Mouse (Mus musculus) heart, postnatal 0 days (tissue): Measurements from ENCODE around the gene Itpa.

Source experiments
- CTCF ChIP-seq: IDR thresholded peaks from 2 replicates; pipeline ENCODE4 v1.5.1; 2016; ENCODE audit warnings: antibody characterized with exemption, control low read depth, low read depth
- EP300 ChIP-seq: IDR thresholded peaks from 2 replicates; pipeline ENCODE4 v1.6.1; 2016; ENCODE audit warnings: antibody characterized with exemption, low read depth

DNA sequence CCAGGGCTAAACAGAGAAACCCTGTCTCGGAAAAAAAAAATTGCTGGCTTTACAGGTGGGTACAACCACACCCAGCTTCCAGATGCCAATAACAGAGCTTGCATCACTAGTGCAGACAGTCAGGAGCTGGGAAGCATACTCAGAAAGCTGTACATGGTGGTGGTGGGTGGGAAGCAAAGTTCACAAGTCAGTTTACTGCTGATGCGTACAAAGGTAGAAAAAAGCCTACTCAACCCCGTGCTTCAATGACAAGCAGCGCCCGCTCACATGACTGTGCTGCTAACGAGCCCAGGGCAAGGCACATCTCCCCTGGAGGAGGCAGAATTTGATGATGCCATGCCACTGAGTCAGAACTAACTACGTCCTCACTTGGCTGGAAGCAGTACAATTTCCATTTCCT, 48.4 kb upstream of the Itpa start:
- TF ChIP-seq CTCF (no peak), EP300 (no peak)
